Mouse (Mus musculus) liver, embryonic 14.5 days (tissue): Measurements from ENCODE around the gene Gle1.

ENCODE experiments used
- CTCF ChIP-seq: IDR thresholded peaks from 2 replicates; pipeline ENCODE4 v1.5.1; 2016; ENCODE audit warnings: antibody characterized with exemption, low read depth, control low read depth
- EP300 ChIP-seq: IDR thresholded peaks from 2 replicates; pipeline ENCODE4 v1.6.1; 2016; ENCODE audit warnings: antibody characterized with exemption, low read depth

GRCm38 (mm10) chr2:29926542-29926941 lies 8.7 kb upstream of the Gle1 start:
- TF ChIP-seq CTCF (no peak), EP300 (no peak)
